Mouse (Mus musculus): ENCODE measurements around the gene Ctsd. TPM values are rescaled to one million over a fixed set of nuclear protein-coding genes. Genes with fewer than 3 reads are reported as not detected.

Gene Ctsd
- total RNA-seq, 2 experiments from 2014 or later: 115 to 170 TPM

- ATAC-seq (replicated peaks; ENCODE audit: poor library complexity): no peak
Observed at GRCm38 (mm10) chr7:142400750-142401142, 12.9 kb upstream of the Ctsd start.

DNA sequence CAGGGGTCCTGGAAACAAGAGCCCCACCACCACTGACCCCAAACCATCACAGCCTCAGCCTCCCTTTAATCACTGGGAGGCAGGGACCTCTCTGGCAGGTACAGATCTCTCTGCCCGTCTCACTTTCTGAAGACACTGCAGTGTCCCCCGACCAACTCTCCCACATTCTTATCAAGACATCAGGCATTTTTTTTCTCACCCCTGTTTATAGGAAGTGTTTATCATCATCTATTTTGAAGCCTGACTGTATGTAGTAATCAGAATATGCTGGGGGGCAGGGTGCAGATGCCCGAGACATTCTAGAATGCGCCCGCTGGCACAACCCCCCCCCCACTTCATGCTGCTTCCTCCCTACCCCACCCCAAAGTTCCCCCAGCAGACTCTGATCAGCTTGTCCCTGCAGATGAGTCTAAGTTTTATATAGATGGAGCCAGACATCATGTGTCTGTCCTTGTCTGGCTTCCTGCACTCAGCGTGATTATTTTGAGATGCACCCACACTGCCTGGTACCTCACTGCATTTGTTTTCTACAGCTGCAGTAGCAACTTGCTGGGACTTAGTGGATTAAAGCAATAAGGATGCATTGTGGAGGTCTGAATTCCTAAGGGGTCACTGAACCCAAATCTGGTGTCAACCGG is 12.4 kb upstream of the Ctsd start:
- ATAC-seq (replicated peaks; ENCODE audit: poor library complexity): no peak

- ATAC-seq (replicated peaks; ENCODE audit: poor library complexity): peak; percentile 51
Observed at GRCm38 (mm10) chr7:142399250-142399649, 11.4 kb upstream of the Ctsd start.

DNA sequence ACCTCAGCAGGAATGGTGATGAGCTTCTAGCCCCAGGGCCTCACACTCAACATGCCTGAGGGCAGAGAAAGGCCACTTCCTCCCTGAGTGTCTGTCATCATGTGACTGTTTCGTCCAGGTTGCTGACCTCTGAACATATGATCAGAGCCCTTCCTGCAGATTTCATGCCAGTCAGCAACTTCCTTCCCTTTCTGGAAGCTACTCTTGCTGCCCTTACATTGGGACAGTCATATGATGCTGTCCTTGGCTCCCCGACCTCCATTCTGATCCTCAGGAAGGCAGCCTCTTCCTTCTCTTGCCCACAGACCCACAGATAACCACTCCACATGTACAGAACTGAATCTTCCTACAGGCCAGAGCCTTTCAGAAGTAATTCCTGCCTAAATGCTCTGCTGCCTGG is 10.2 kb upstream of the Ctsd start:
- peak; percentile 35 for ATAC-seq (replicated peaks; ENCODE audit: poor library complexity)

- no peak for ATAC-seq (replicated peaks; ENCODE audit: poor library complexity)
Observed at GRCm38 (mm10) chr7:142396611-142397010, 8.8 kb upstream of the Ctsd start.

- ATAC-seq (replicated peaks; ENCODE audit: poor library complexity): no peak
Observed at GRCm38 (mm10) chr7:142395472-142395871, 7.6 kb upstream of the Ctsd start.

- peak; percentile 12; the same call in 1 of the 2 replicates for ATAC-seq (replicated peaks; ENCODE audit: poor library complexity)
Observed at GRCm38 (mm10) chr7:142394261-142395190, 6.7 kb upstream of the Ctsd start.

DNA sequence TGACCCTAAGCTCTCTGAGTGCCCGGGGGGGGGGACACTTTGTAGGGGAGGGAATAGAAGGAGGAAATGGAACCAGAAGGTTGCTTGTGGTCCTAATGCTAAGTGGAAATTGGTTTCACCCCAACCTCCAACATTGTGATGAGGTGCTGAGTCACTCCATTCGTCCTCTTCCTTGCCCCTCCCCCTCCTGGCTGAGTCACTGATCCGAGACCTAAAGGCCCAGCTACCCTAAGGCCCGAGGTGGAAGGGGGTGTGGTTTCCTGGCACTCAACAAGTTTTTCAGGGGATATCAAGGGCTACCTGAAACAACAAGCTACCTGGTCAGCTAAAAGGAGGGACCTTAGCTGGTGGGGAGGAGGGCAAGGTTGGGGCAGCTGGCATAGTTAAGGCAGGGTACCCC is 5.4 kb upstream of the Ctsd start:
- peak; percentile 54 for ATAC-seq (replicated peaks; ENCODE audit: poor library complexity)

DNA sequence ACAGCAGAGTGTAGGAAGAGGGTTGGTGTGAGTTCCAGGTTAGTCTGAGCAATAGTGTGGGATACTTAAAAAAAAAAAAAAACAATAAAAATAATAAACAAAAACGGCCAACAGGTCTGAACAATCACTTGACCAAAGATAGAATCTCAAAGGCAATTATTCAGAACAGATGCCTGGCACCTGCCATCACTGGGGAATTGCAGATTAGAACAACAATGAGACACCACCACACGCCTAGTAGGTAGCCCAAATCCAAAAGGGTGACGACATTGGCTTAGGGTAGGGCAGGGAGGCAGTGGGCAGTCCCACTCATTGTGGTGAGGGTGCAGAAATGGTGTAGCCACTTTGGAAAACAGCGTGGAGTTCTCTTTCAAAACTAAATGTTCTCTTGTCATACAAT is 3.8 kb upstream of the Ctsd start:
- ATAC-seq (replicated peaks; ENCODE audit: poor library complexity): no peak

- no peak for ATAC-seq (replicated peaks; ENCODE audit: poor library complexity)
Observed at GRCm38 (mm10) chr7:142391108-142391507, 3.3 kb upstream of the Ctsd start.

DNA sequence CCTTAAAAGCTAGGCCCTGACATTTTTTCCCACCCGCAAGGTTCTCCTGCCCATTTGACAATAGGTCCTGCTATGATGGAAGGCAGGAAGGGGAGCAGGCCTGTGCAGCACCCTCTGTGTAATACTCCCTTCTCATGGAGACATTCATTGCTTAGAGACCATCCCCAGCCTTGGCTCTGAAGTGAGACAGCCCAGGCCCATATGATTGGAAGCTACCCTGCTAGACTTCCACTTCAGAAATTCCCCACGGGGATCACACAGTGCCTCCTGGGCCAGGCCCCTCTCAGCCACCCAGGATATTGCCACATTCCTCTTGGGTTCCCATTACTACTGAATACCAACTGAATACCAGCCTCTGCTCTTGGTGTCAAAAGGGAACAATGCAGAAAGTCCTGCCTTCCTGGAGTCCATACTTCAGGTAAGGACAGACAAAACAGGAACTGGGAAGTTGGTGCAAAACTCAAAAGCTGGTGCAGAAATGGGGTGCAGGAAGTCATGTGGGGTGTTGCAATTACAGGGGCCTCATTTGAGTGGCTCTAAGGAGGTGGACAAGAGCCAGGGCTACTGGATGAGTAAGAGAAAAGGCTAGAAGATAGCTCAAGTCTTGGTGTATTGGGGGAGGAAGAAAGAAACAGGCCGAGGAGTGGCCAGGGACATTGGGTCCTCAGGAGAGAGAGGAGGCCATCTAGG is 2.3 kb upstream of the Ctsd start:
- peak; percentile 21 for ATAC-seq (replicated peaks; ENCODE audit: poor library complexity)

DNA sequence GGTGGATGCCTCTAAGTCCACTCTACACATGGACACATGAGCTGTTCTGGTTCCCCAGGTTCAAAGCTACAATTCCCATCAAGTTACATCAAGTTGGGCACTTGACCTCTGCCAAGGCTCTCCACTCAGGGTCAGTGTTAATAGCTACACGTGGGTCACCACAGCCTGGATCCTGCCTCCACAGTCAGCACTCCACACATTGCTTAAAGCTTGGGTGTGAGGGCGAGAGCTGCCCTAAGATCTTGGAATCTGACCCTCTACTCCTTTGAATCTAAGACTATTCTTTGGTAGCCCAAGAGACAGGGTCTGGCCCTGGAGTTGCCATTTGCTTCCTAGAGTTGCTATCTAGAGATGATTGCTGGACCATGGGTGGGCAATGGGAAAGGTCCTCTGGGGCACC is 902 bp upstream of the Ctsd start:
- ATAC-seq (replicated peaks; ENCODE audit: poor library complexity): no peak

DNA sequence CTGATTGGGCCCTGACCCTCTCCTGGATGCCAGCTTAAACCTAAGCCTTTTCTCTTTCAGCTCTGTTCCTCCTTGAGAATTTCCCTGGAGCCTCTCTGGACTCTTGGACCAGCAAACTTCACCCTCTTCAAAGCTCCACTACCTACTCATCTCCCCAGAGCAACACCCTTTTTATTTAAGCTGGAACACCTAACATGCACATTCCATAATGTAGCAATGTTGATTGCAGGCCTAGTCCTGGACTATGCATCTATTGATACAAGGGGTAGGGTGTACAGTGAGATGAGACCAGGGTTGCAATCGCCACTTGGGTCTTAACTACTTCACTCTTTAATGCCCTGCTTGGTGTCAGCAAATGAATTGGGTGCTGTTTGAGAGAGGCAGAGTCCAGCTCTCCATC is 360 bp upstream of the Ctsd start:
- no peak for ATAC-seq (replicated peaks; ENCODE audit: poor library complexity)

DNA sequence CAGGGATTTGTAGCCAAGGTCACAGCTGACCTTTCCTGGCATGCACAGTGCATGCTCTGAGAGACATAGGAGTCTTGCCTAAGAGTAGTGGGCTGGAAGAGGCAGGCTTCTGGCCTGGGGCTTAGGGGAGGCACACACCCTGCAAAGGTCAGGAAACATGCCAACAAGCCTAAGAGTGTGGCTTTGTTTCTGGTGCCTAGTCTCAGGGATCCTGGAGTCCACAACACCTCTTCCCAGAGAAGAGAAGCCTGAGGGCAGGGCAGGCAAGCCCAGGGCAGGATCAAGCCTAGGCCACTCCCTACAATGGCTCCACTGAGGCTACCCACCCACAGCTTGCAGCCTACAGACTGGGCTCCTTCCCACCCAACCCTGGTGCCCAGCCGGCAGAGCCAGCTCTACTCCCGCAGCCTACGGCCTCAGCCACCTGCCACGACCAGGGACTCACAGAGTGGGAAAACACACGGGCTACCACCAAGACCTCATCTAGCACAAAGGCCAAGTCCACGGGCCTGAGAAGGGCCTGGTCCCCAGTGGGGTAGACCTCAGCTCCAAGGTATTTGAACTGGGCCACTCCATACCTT is 1.1 kb downstream of the Ctsd start:
- no peak for ATAC-seq (replicated peaks; ENCODE audit: poor library complexity)

DNA sequence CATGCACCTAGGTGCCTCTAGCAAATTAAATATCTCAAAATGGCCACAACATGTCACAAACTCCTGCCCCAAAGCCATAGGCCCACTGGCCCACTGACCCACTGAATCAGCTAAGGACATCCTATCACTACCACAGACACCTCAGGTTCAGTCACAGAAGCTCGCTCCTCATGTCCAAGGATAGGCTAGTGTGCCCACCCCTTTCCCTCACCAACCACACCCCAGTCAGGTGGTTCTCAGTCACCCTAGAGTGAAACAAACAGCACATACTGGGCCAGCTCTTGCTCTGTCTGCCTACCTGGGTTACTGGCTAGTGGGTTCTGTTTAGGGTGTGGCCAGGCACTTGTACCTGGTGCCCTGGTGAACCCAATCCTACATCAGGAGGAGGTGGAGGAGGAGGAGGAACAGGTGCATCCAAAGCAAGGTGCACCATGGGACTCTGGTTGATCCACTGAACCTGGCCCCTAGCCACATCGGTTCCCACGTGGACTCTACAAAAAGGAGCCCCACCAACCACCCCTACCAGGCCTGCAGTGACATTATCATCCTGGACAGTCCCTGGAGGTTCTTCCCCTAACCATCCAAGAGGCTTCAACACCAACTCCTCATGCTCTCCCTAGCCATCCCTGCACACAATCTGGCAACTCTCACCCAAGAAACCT is 2.0 kb downstream of the Ctsd start:
- ATAC-seq (replicated peaks; ENCODE audit: poor library complexity): no peak

DNA sequence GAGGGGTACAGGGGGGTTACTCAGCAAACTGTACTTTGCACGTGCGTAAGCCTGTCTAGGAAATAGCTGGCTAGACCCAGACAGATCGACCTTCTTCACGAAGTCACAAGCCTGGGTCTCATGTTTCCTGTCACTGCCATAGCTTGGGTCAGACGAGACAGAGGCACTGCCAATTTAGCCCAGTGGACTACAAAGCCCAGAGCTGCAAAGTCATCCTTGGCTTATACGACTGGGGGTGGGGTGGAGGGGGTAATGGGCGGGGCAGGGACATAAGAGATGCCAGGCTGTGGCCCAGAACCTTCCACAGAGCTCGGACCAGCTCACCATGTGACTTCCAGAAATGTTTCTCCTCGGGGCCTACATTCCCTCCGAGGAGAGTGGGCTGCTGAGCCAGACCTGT is 3.5 kb downstream of the Ctsd start:
- ATAC-seq (replicated peaks; ENCODE audit: poor library complexity): no peak

- no peak for ATAC-seq (replicated peaks; ENCODE audit: poor library complexity)
Observed at GRCm38 (mm10) chr7:142382567-142382966, 5.3 kb downstream of the Ctsd start, which contains the start of gene Gm49369. TSS of gene Gm49369 (minus strand) at chr7:142382667.

DNA sequence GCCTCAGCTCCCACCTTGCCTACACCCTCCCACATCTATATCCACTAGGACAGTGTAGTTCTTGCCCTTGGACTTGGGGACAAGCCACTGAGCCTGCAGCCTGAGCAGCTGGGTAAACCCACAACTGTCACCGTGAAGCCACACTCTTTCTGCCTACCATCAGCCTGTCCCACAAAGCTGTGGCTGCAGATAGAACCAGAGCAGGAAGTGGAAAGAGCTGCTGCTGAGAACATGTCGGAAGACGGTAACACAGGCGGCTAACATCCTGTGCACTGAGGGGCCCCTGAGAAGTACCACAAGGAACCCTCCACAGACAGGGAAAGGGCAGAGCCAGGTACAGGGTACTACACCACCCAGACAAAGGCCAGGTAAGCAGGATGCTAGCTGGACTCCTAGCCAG is 6.7 kb downstream of the Ctsd start:
- ATAC-seq (replicated peaks; ENCODE audit: poor library complexity): peak; percentile 51

- no peak for ATAC-seq (replicated peaks; ENCODE audit: poor library complexity)
Observed at GRCm38 (mm10) chr7:142379186-142379585, 8.7 kb downstream of the Ctsd start.

DNA sequence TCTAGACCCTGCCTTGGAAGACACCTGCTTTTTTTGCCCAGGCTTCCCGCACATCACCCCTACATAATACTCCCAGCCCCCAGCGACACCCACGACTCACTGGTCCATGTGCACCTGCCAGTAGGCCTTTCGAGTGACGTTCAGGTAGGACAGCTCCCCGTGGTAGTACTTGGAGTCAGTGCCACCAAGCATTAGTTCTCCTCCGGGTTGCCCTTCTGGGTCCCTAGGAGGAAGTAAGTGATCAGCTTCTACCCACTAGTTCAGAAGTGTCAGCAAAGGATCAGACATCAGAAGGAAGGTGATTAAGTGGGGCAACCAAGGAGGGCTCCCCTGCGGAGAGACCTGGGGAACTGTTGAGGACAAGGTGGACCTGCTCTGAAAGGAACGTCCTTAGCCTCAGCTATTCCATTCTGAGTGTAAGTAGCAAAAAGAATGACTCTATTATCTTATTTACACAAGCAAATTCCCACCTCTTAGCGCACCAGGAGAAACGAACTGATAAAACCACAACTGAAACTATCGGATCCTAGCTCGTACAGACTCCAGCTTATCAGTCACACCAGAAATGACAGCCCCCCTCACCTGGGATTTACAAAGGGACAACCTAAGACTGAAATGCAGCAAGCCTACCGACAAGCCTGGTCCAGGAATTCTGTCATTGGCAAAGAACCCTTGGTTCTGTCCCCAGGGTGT is 10.5 kb downstream of the Ctsd start:
- ATAC-seq (replicated peaks; ENCODE audit: poor library complexity): peak; percentile 62
